Comparison of ENCODE assay signal across 7 mouse cellular contexts in genomic region chr9:95749461-95749928, GRCm38 (mm10). TPM values are rescaled to one million over a fixed set of nuclear protein-coding genes. Genes with fewer than 3 reads are reported as not detected.
DNase-seq lines count a peak whose midpoint lies in the region; ATAC-seq and TF ChIP-seq lines count a peak whose summit lies in the region.

No protein-coding gene starts in this region.

- 0 out of 2 replicates have a peak, but pooled peaks have one; percentile 29 for TF ChIP-seq POLR2A in testis, adult 2 months (IDR thresholded peaks at IDR 0.05; ENCODE audit: control insufficient read depth, low read depth, low read length)

- WGBS in embryonic facial prominence, embryonic 12.5 days, result under 1% methylated on average over 34 of the region's 34 CpGs
- WGBS in heart, embryonic 16.5 days, result 2% methylated on average over 34 of the region's 34 CpGs

- CTCF ChIA-PET in Patski (lab: Charles Lee), result interaction anchor here (0.9 kb wide), 1 partner anchor 27 kb away, joined by 3 read pairs; no protein-coding TSS in a partner anchor

- DNase-seq in CD4-positive, CD25-positive, alpha-beta regulatory T cell, adult 2 months (ENCODE audit: low read depth, low spot score), result peak; percentile 13
- DNase-seq in Patski (ENCODE audit: low read depth, low spot score), result no peak
- peak; percentile 23 to 56 for DNase-seq in kidney, postnatal 36 days

- no peak for TF ChIP-seq CTCF in Patski (IDR thresholded peaks at IDR 0.05)
- no peak for TF ChIP-seq CTCF in testis, adult 2 months (IDR thresholded peaks at IDR 0.05; ENCODE audit: control insufficient read depth, insufficient read depth, insufficient replicate concordance, low read depth, low read length)

- H3K4me2 ChIP-seq in embryonic facial prominence, embryonic 12.5 days (replicated peaks), result peak overlapping the region; percentile 94
- H3K4me2 ChIP-seq in heart, embryonic 16.5 days (ENCODE audit: low read depth, low read length), result peak overlapping the region; percentile 79

- H3K9ac ChIP-seq in embryonic facial prominence, embryonic 12.5 days, result peak overlapping the region; percentile 80
- H3K9ac ChIP-seq in heart, embryonic 16.5 days (ENCODE audit: low read length), result peak overlapping the region; percentile 95

- in situ Hi-C loops in Patski (cut with MboI; ENCODE audit: low pct_unique_long_range_greater_than_20kb), result no loop called here

- H3K9me3 ChIP-seq in embryonic facial prominence, embryonic 12.5 days, result no peaks in the 10 kb centered on the region
- H3K9me3 ChIP-seq in heart, embryonic 16.5 days (replicated peaks; ENCODE audit: control insufficient read depth, low read length), result no peaks in the 10 kb centered on the region

- H3K27me3 ChIP-seq in Patski, result peaks cover 35% of the 10 kb centered on the region
- peaks cover 9% of the 10 kb centered on the region for H3K27me3 ChIP-seq in embryonic facial prominence, embryonic 12.5 days
- peaks cover 10% of the 10 kb centered on the region; the same call in 1 of the 2 replicates for H3K27me3 ChIP-seq in heart, embryonic 16.5 days (ENCODE audit: control insufficient read depth, insufficient read depth, low read length)
- no peaks in the 10 kb centered on the region for H3K27me3 ChIP-seq in testis, adult 2 months (ENCODE audit: control insufficient read depth, insufficient read depth, low read length)

- no peak overlapping the region for H3K27ac ChIP-seq in embryonic facial prominence, embryonic 12.5 days
- peak overlapping the region; percentile 34 for H3K27ac ChIP-seq in heart, embryonic 16.5 days (ENCODE audit: low read length)
- H3K27ac ChIP-seq in testis, adult 2 months (ENCODE audit: control insufficient read depth, insufficient read depth, low read depth, low read length), result peak overlapping the region; percentile 81

- POLR2A ChIA-PET in Patski (lab: Charles Lee), result interaction anchor here (0.6 to 1.4 kb wide), 4 partner anchors 8 to 269 kb away, joined by 3 to 5 read pairs (median 3); no protein-coding TSS in a partner anchor

- peak overlapping the region; percentile 84 for H3K4me3 ChIP-seq in embryonic facial prominence, embryonic 12.5 days
- H3K4me3 ChIP-seq in heart, embryonic 16.5 days (ENCODE audit: low read length), result peak overlapping the region; percentile 68
- peak overlapping the region; percentile 97 for H3K4me3 ChIP-seq in testis, adult 2 months (ENCODE audit: control insufficient read depth, low read depth, low read length)

- H3K36me3 ChIP-seq in embryonic facial prominence, embryonic 12.5 days, result no peaks in the 10 kb centered on the region
- H3K36me3 ChIP-seq in heart, embryonic 16.5 days (ENCODE audit: control insufficient read depth, insufficient read depth), result no peaks in the 10 kb centered on the region
- H3K36me3 ChIP-seq in testis, adult 2 months (ENCODE audit: control insufficient read depth, insufficient read depth, low read length), result no peaks in the 10 kb centered on the region

- peaks cover 4% of the 10 kb centered on the region; the same call in 1 of the 2 replicates for H3K4me1 ChIP-seq in embryonic facial prominence, embryonic 12.5 days
- H3K4me1 ChIP-seq in heart, embryonic 16.5 days (ENCODE audit: control insufficient read depth, insufficient read depth, low read length), result 0 out of 2 replicates have a peak, but pooled peaks cover 7% of the 10 kb centered on the region
- H3K4me1 ChIP-seq in testis, adult 2 months (ENCODE audit: control insufficient read depth, insufficient read depth, low read length), result peaks cover 7% of the 10 kb centered on the region

- ATAC-seq in Patski, result peak; percentile 33
- ATAC-seq in embryonic facial prominence, embryonic 12.5 days (ENCODE audit: insufficient number of reproducible peaks, insufficient read depth, low FRiP score, low TSS enrichment), result peak; percentile 67; the same call in 1 of the 2 replicates
- ATAC-seq in heart, embryonic 16.5 days (replicated peaks; ENCODE audit: extremely low read depth, insufficient read depth, low FRiP score), result peak; percentile 57; the same call in 1 of the 2 replicates
- ATAC-seq in megakaryocyte-erythroid progenitor cell, adult 5-6 weeks (replicated peaks; ENCODE audit: low FRiP score, low TSS enrichment, poor library complexity, severe bottlenecking), result 0 out of 2 replicates have a peak, but pooled peaks have one; percentile 5

RNA-seq across cellular contexts. Expression of gene Trpc1, which starts 0.7 kb away (rescaled TPM):
- 7.0 TPM for polyA plus RNA-seq in Patski (2021)
- polyA plus RNA-seq in embryonic facial prominence, embryonic 12.5 days (2016; fragmentation: Nextera tagmentation; extraction: Ambion mirVana), result 3.2 and 3.6 TPM in 2 replicates
- polyA plus RNA-seq in heart, embryonic 16.5 days (2015; fragmentation: Nextera tagmentation; extraction: Ambion mirVana), result 2.0 and 2.7 TPM in 2 replicates
- total RNA-seq in megakaryocyte-erythroid progenitor cell, adult 5-6 weeks (2014; fragmentation: Nextera tagmentation), result 0.20 TPM in 1 of 2 replicates, not detected in the other
- total RNA-seq in megakaryocyte-erythroid progenitor cell, adult 5-6 weeks (2017), result 0.09 TPM in 1 of 2 replicates, not detected in the other
- polyA plus RNA-seq in testis, adult 2 months (2012; rRNA removed), result 2.3 and 2.5 TPM in 2 replicates

Comparison
In these comparisons a context has a peak if more than half of its experiments do, and no peak if none do; other contexts are left out.
1. ATAC-seq: peak in every context shown above with its lines; median percentile 67 in embryonic facial prominence, embryonic 12.5 days; 57 in heart, embryonic 16.5 days; 33 in Patski; 5 in megakaryocyte-erythroid progenitor cell, adult 5-6 weeks.